Mouse (Mus musculus) myocyte (in vitro differentiated cells): ENCODE data around the gene Nms. TPM values are rescaled to one million over a fixed set of nuclear protein-coding genes. Genes with fewer than 3 reads are reported as not detected.
A peak's percentile ranks its signal among the peaks of the same experiment; 100 is the strongest.

Experiments used
- H3K27me3 ChIP-seq: one replicate; pipeline ENCODE4 v1.6.1; 2011; ENCODE audit not compliant: control insufficient read depth, insufficient read depth, insufficient read length
- H3K36me3 ChIP-seq: one replicate; pipeline ENCODE4 v1.6.1; 2011; ENCODE audit not compliant: control insufficient read depth, insufficient read depth
- H3K4me2 ChIP-seq: one replicate; pipeline ENCODE4 v1.6.1; 2011; ENCODE audit warnings: low read depth, control low read depth
- H3K4me3 ChIP-seq: one replicate; pipeline ENCODE4 v1.5.1; 2011; ENCODE audit warnings: mild to moderate bottlenecking, control low read depth, moderate library complexity
- H3K79me2 ChIP-seq: one replicate; pipeline ENCODE4 v1.6.1; 2011; ENCODE audit not compliant: control insufficient read depth, insufficient read depth
- H3ac ChIP-seq: one replicate; pipeline ENCODE4 v1.6.1; 2011; ENCODE audit not compliant: control insufficient read depth, insufficient read length
- CEBPB ChIP-seq: IDR thresholded peaks from 2 replicates; pipeline ENCODE4 v1.6.1; 2011; ENCODE audit warnings: mild to moderate bottlenecking, moderate library complexity; ENCODE audit not compliant: poor library complexity, insufficient read depth, severe bottlenecking
- E2F4 ChIP-seq: IDR thresholded peaks from one replicate; pipeline ENCODE4 v1.6.1; 2011; ENCODE audit warnings: mild to moderate bottlenecking, control low read depth, moderate library complexity; ENCODE audit not compliant: insufficient read depth
- MAX ChIP-seq: IDR thresholded peaks from one replicate; pipeline ENCODE4 v1.6.1; 2011; ENCODE audit warnings: low read depth, mild to moderate bottlenecking, control low read depth
- MYOD1 ChIP-seq, 3 experiments: IDR thresholded peaks; one replicate each; pipeline ENCODE4 v1.6.1; 2011; ENCODE audit warnings: control low read depth in 2 of 3, low read depth in 2 of 3, mild to moderate bottlenecking in 2 of 3, moderate library complexity in 1 of 3; ENCODE audit not compliant: insufficient read length in 2 of 3, control insufficient read depth in 1 of 3
- MYOG ChIP-seq, 3 experiments: IDR thresholded peaks; one replicate each; pipeline ENCODE4 v1.6.1; 2011; ENCODE audit warnings: control low read depth in 2 of 3, low read depth in 2 of 3, mild to moderate bottlenecking in 2 of 3; ENCODE audit not compliant: insufficient read length in 2 of 3, control insufficient read depth in 1 of 3, insufficient read depth in 1 of 3
- POLR2A ChIP-seq: IDR thresholded peaks from one replicate; pipeline ENCODE4 v1.6.1; 2011; ENCODE audit warnings: low read depth, mild to moderate bottlenecking, control low read depth, moderate library complexity; ENCODE audit not compliant: insufficient read length
- POLR2AphosphoS2 ChIP-seq: IDR thresholded peaks from one replicate; pipeline ENCODE4 v1.6.1; 2011; ENCODE audit warnings: low read depth, control low read depth; ENCODE audit not compliant: insufficient read length
- REST ChIP-seq: IDR thresholded peaks from one replicate; pipeline ENCODE4 v1.6.1; 2011; ENCODE audit warnings: mild to moderate bottlenecking, control low read depth, moderate library complexity; ENCODE audit not compliant: insufficient read depth, insufficient read length
- SRF ChIP-seq: IDR thresholded peaks from one replicate; pipeline ENCODE4 v1.6.1; 2011; ENCODE audit warnings: low read depth; ENCODE audit not compliant: control insufficient read depth, insufficient read length
- TCF12 ChIP-seq: IDR thresholded peaks from one replicate; pipeline ENCODE4 v1.6.1; 2011; ENCODE audit warnings: mild to moderate bottlenecking, control low read depth; ENCODE audit not compliant: poor library complexity, insufficient read depth, severe bottlenecking
- TCF3 ChIP-seq: IDR thresholded peaks from one replicate; pipeline ENCODE4 v1.6.1; 2011; ENCODE audit warnings: low read depth, control low read depth; ENCODE audit not compliant: insufficient read length
- USF1 ChIP-seq: IDR thresholded peaks from one replicate; pipeline ENCODE4 v1.6.1; 2011; ENCODE audit warnings: low read depth, mild to moderate bottlenecking, control low read depth, moderate library complexity
- polyA plus RNA-seq: library from polyadenylated mRNA; unstranded; fragments of >200 nt; fragmentation: generic; extraction: Trizol; gene quantifications from one replicate; pipeline ENCODE4 v1.2.1, GENCODE M21; 2012; ENCODE audit warnings: missing spikeins

Gene Nms
- not detected for polyA plus RNA-seq

DNA sequence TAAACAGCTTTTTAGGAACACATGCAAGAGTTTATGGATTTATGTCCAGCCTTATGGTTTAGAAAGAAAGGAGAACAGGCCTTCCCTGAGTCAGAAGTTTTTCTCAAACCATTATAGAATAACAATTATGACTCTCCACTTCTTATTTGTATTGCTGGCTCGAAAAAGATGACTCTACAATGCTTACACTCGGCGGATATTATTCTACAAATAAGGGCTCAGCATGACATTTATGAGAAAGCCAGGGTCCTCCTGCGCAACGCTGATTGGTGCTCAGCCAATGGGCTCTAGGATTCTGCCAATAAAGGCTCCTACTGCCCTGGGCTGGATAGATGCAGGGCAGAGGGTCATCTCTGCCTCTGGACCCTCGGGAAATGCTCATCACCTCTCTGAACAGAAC, at the start of gene Nms:
Gene Nms, plus strand, starts transcription at position 301 of the 400 bp plus-strand sequence.
- no peaks in the 10 kb centered on the region for H3K36me3 ChIP-seq
- H3K4me2 ChIP-seq: no peak within 1 kb of the TSS
- H3K4me3 ChIP-seq: no peak within 1 kb of the TSS
- no peaks in the 10 kb centered on the region for H3K27me3 ChIP-seq
- TF ChIP-seq MYOG (IDR thresholded peaks at IDR 0.05; ENCODE audit: control insufficient read depth in 1 of 3, insufficient read depth in 1 of 3, insufficient read length in 2 of 3, low read depth in 2 of 3) (no peak), POLR2A (no peak), SRF (no peak), USF1 (no peak), E2F4 (no peak), POLR2AphosphoS2 (no peak), TCF12 (no peak), REST (no peak), MAX (no peak), TCF3 (no peak), CEBPB (no peak), MYOD1 (IDR thresholded peaks at IDR 0.05; ENCODE audit: control insufficient read depth in 1 of 3, insufficient read length in 2 of 3, low read depth in 2 of 3) (no peak)
- no peaks in the 10 kb centered on the region for H3K79me2 ChIP-seq
- H3ac ChIP-seq: no peak within 1 kb of the TSS

- Histone ChIP-seq H3K4me2 (no peak overlapping the region), H3ac (no peak overlapping the region), H3K36me3 (no peaks in the 10 kb centered on the region), H3K4me3 (no peak overlapping the region), H3K79me2 (no peaks in the 10 kb centered on the region), H3K27me3 (peaks cover 16% of the 10 kb centered on the region)
- TF ChIP-seq E2F4 (no peak), MYOG (IDR thresholded peaks at IDR 0.05; ENCODE audit: control insufficient read depth in 1 of 3, insufficient read depth in 1 of 3, insufficient read length in 2 of 3, low read depth in 2 of 3) (no peak), CEBPB (no peak), POLR2AphosphoS2 (no peak), REST (no peak), TCF12 (no peak)
Observed at GRCm38 (mm10) chr1:38891444-38891843, 47.5 kb upstream of the Nms start.

- Histone ChIP-seq H3ac (no peak overlapping the region), H3K79me2 (no peaks in the 10 kb centered on the region), H3K4me3 (no peak overlapping the region), H3K4me2 (no peak overlapping the region), H3K36me3 (no peaks in the 10 kb centered on the region), H3K27me3 (peaks cover 27% of the 10 kb centered on the region)
- TF ChIP-seq TCF12: no peak
- no peak for TF ChIP-seq USF1
- no peak for TF ChIP-seq REST
- TF ChIP-seq MYOG (IDR thresholded peaks at IDR 0.05; ENCODE audit: control insufficient read depth in 1 of 3, insufficient read depth in 1 of 3, insufficient read length in 2 of 3, low read depth in 2 of 3): no peak
- no peak for TF ChIP-seq POLR2A
- TF ChIP-seq CEBPB: no peak
- no peak for TF ChIP-seq TCF3
- TF ChIP-seq SRF: no peak
- TF ChIP-seq MYOD1 (IDR thresholded peaks at IDR 0.05; ENCODE audit: control insufficient read depth in 1 of 3, insufficient read length in 2 of 3, low read depth in 2 of 3): no peak
- no peak for TF ChIP-seq E2F4
- no peak for TF ChIP-seq MAX
- TF ChIP-seq POLR2AphosphoS2: no peak
Observed at GRCm38 (mm10) chr1:38893081-38893480, 45.9 kb upstream of the Nms start.

- Histone ChIP-seq H3K36me3 (no peaks in the 10 kb centered on the region), H3K79me2 (no peaks in the 10 kb centered on the region), H3K4me2 (peak within 1 kb of the TSS; percentile 2), H3K4me3 (no peak within 1 kb of the TSS), H3K27me3 (peaks cover 27% of the 10 kb centered on the region), H3ac (no peak within 1 kb of the TSS)
- TF ChIP-seq MAX (no peak), TCF12 (no peak), TCF3 (no peak), SRF (no peak), USF1 (no peak), CEBPB (no peak), E2F4 (no peak)
Observed at GRCm38 (mm10) chr1:38897431-38898248, 41.3 kb upstream of the Nms start, which contains the start of gene Chst10. TSS of gene Chst10 (minus strand) at chr1:38898161.

- Histone ChIP-seq H3K36me3 (no peaks in the 10 kb centered on the region), H3K79me2 (no peaks in the 10 kb centered on the region), H3K4me2 (no peak overlapping the region), H3K27me3 (peaks cover 15% of the 10 kb centered on the region), H3ac (no peak overlapping the region), H3K4me3 (no peak overlapping the region)
- TF ChIP-seq MYOG (IDR thresholded peaks at IDR 0.05; ENCODE audit: control insufficient read depth in 1 of 3, insufficient read depth in 1 of 3, insufficient read length in 2 of 3, low read depth in 2 of 3) (no peak), TCF12 (no peak), MAX (no peak), POLR2AphosphoS2 (no peak), MYOD1 (IDR thresholded peaks at IDR 0.05; ENCODE audit: control insufficient read depth in 1 of 3, insufficient read length in 2 of 3, low read depth in 2 of 3) (no peak), CEBPB (no peak), SRF (no peak)
Observed at GRCm38 (mm10) chr1:38902571-38902970, 36.4 kb upstream of the Nms start.
